Mouse (Mus musculus): Measurements from ENCODE around the gene 4930449I24Rik.
A peak's percentile ranks its signal among the peaks of the same experiment; 100 is the strongest.
"Not testable (repeated sequence)": the region's sequence is repeated elsewhere in the genome, so short reads cannot be mapped to it uniquely, and the experiment has no call there.

Gene 4930449I24Rik

DNA sequence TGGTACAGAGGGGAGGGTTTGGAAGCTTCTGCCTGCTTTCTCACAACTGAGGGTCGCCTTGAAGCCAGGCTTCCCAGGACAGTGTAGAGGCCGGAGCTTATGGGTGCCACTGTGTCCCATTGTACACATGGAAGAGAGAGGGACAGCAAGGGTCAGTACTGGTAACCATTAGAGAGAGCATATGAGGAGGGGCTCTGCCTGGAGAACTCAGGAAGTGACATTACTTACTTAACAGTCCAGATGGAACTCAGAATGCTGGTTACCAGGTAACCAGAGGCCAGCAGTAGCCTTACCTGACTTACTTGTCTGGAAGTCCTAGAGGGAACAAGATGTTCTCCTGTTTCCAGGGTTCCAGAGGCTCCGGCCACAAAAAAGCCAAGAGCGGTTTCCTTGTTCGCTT lies at the start of gene 4930449I24Rik:
TSS of gene 4930449I24Rik (plus strand) at position 301 of the 400 bp plus-strand sequence.
- not testable (repeated sequence) for DNase-seq (ENCODE audit: low spot score)

DNA sequence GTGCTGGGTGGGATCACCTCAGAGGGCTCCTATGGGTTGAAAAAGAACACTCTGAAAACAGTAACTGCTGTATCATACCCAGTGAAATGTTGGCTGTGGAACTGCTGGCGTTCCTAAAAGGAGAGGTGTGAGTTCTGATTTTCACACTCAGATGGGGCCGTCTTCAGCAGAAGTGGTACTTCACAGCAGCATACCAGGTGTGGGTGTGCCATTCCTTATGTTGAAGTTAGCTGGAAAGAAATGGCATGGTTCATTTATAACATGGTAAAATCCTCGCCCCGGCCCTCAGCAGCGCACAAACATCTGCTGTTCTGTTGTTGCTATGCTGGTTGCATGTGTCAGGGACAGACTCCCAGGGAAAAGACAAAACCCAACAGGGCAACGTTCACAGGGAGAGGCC lies 48.6 kb upstream of the 4930449I24Rik start:
- DNase-seq (ENCODE audit: low spot score): no peak

DNA sequence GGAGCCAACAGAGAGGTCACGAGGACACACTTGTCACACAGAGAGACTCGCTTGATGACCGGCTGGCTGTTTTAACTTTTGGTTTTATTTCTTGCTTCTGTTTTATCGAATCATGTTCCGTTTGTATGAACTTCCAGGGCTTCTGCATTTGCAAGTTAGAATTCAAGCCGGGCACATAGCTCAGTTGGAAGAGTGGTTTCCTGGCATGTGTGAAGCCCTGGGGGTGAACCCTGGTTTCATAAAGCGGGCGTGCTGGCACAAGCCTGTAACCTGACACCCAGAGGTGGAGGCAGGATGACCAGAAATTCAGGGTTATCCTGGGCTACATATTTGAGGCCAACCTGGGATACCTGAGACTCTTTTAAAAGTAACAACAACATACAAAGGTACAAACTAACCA lies 40.6 kb upstream of the 4930449I24Rik start:
- no peak for DNase-seq (ENCODE audit: low spot score)

DNA sequence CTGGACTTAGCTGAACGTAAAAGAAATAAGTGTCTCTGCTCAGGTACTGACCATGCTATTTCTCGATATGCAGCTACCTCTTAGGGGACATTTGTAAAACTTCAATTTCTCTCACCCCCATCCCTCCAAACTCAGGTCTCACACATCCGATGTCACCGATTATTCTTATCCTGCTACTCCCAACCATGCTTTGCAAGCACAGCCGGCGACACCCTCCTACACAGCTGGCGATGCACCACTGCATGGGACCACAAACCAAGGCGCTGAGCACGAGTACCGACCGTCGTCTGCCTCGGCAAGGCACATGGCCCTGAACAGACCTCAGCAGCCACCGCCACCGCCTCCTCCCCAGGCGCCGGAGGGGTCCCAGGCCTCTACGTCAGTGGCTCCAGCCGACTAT lies 35.5 kb upstream of the 4930449I24Rik start:
- no peak for DNase-seq (ENCODE audit: low spot score)

DNA sequence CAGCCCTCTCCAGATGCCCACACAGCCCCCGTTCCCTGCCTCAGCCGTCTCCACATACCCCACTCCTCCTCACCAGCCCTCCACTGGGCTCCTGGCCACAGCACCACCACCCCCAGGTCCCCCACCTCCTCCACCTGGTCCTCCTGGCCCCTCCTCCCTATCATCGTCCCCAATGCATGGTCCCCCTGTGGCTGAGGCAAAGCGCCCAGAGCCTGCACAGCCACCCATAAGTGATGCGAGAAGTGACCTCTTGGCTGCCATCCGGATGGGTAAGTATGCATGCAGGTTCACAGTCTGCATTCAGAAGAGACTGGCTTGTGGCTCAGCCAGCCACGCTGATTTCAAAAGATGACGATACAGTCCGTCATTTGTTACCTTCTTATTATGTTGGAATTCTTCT lies 33.9 kb upstream of the 4930449I24Rik start:
- no peak for DNase-seq (ENCODE audit: low spot score)

DNA sequence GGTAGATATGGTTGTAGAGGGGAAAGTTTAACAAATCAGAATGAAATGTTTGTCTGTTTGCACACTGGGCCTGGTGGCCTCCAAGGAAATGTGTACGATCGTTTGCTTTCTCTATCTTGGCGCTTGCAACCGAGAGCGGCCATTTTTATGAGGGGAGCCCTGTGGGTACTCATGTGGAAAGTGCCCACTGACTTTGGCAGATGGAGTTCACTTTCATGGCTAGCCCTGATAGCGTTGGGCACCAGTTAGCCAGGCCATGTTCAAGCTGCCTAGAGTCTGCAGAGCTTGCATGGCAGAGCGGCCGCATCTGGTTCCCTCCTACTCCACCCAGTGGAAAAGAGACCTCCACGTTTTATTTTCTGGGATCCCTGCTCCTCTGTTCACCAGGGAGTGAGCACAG lies 31.4 kb upstream of the 4930449I24Rik start:
- DNase-seq (ENCODE audit: low spot score): no peak

DNA sequence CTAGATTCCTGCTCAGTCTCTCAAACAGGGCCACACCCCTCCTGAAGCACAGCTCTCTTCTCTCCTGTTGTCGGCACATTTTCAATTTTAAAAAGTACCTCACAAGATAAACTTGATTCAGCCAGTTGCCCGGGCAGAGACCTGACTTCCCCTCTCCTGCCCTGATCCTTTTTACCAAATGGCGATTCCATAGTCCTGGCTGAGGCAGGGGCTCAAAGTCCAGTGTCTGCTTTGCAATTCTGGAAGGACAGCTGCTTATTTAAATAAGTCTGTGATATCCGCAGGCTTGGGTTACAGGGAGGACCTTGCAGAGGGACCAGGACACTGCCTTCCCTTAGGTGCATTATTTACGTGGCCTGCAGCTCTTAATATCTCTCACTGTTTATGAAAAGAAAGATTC lies 30.9 kb upstream of the 4930449I24Rik start:
- DNase-seq (ENCODE audit: low spot score): no peak

DNA sequence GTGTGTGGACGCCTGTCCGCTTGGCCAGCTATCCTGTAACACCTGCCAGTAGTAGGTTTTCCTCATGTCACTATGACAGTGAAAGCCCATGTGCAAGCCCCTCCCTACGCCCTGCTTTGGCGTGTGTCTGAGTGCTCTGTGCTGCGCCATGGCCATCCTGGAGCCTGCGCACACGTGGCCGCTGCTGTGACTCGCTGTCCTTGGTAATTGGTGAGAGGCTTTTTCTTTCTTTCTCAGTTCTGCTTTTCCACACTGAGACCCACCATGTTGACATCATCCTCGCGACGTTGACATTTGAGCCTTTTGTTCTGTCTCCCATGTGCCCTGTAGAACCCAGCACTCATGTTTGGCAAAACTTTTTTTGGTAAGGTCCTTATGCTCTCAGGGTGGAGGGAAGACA lies 30.4 kb upstream of the 4930449I24Rik start:
- no peak for DNase-seq (ENCODE audit: low spot score)

DNA sequence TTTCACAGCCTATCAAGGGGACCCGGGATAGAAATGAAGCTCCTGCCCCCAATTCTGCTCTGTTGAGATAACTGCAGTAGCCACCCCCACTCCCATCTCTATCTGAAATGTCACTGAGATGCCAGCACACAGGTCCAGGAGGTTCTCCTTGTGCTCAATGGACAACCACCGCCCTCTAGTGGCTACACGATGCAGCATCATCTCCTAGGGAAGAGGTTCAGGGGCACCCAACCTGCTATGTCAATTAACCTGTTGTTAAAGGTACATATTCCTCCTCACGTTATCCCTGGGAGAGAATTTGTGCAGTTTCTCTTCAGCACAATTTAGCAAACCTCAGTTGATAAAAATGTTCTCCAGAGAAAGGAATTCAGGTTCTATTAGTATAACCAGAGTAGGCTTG lies 22.6 kb upstream of the 4930449I24Rik start:
- DNase-seq (ENCODE audit: low spot score): peak; percentile 51

DNA sequence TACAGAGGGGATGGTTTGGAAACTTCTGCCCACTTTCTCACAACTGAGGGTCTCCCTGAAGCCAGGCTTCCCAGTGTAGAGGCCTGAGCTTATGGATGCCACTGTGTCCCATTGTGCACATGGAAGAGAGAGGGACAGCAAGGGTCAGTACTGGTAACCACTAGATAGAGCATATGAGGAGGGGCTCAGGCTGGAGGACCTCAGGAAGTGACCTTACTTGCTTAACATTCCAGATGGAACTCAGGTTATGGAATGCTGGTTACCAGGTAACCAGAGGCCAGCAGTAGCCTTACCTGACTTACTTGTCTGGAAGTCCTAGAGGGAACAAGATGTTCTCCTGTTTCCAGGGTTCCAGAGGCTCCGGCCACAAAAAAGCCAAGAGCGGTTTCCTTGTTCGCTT lies 20.5 kb upstream of the 4930449I24Rik start, which contains the start of gene Gm6408:
TSS of gene Gm6408 (plus strand) at position 301 of the 400 bp plus-strand sequence.
- DNase-seq (ENCODE audit: low spot score): not testable (repeated sequence)

DNA sequence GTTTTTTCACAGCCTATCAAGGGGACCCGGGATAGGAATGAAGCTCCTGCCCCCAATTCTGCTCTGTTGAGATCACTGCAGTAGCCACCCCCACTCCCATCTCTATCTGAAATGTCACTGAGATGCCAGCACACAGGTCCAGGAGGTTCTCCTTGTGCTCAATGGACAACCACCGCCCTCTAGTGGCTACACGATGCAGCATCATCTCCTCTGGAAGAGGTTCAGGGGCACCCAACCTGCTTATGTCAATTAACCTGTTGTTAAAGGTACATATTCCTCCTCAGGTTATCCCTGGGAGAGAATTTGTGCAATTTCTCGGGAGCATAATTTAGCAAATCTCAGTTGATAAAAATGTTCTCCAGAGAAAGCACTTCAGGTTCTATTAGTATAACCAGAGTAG lies 13.2 kb upstream of the 4930449I24Rik start:
- DNase-seq (ENCODE audit: low spot score): not testable (repeated sequence)

DNA sequence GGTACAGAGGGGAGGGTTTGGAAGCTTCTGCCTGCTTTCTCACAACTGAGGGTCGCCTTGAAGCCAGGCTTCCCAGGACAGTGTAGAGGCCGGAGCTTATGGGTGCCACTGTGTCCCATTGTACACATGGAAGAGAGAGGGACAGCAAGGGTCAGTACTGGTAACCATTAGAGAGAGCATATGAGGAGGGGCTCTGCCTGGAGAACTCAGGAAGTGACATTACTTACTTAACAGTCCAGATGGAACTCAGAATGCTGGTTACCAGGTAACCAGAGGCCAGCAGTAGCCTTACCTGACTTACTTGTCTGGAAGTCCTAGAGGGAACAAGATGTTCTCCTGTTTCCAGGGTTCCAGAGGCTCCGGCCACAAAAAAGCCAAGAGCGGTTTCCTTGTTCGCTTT lies 11.1 kb upstream of the 4930449I24Rik start, which contains the start of gene Gm6370:
TSS of gene Gm6370 (plus strand) at position 301 of the 400 bp plus-strand sequence.
- not testable (repeated sequence) for DNase-seq (ENCODE audit: low spot score)

DNA sequence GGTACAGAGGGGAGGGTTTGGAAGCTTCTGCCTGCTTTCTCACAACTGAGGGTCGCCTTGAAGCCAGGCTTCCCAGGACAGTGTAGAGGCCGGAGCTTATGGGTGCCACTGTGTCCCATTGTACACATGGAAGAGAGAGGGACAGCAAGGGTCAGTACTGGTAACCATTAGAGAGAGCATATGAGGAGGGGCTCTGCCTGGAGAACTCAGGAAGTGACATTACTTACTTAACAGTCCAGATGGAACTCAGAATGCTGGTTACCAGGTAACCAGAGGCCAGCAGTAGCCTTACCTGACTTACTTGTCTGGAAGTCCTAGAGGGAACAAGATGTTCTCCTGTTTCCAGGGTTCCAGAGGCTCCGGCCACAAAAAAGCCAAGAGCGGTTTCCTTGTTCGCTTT lies 11.6 kb downstream of the 4930449I24Rik start, which contains the start of gene Gm3402:
TSS of gene Gm3402 (plus strand) at position 301 of the 400 bp plus-strand sequence.
- not testable (repeated sequence) for DNase-seq (ENCODE audit: low spot score)

DNA sequence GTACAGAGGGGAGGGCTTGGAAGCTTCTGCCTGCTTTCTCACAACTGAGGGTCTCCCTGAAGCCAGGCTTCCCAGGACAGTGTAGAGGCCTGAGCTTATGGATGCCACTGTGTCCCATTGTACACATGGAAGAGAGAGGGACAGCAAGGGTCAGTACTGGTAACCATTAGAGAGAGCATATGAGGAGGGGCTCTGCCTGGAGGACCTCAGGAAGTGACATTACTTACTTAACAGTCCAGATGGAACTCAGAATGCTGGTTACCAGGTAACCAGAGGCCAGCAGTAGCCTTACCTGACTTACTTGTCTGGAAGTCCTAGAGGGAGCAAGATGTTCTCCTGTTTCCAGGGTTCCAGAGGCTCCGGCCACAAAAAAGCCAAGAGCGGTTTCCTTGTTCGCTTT lies 23.3 kb downstream of the 4930449I24Rik start, which contains the start of gene Gm3404:
TSS of gene Gm3404 (plus strand) at position 301 of the 400 bp plus-strand sequence.
- not testable (repeated sequence) for DNase-seq (ENCODE audit: low spot score)

DNA sequence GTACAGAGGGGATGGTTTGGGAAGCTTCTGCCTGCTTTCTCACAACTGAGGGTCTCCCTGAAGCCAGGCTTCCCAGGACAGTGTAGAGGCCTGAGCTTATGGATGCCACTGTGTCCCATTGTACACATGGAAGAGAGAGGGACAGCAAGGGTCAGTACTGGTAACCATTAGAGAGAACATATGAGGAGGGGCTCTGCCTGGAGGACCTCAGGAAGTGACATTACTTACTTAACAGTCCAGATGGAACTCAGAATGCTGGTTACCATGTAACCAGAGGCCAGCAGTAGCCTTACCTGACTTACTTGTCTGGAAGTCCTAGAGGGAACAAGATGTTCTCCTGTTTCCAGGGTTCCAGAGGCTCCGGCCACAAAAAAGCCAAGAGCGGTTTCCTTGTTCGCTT lies 35.1 kb downstream of the 4930449I24Rik start, which contains the start of gene Gm3409:
TSS of gene Gm3409 (plus strand) at position 301 of the 400 bp plus-strand sequence.
- DNase-seq (ENCODE audit: low spot score): not testable (repeated sequence)

Data from left cerebral cortex, adult 11 months (tissue).